Mouse (Mus musculus): ENCODE measurements around the gene Serpinb6a.

DNA sequence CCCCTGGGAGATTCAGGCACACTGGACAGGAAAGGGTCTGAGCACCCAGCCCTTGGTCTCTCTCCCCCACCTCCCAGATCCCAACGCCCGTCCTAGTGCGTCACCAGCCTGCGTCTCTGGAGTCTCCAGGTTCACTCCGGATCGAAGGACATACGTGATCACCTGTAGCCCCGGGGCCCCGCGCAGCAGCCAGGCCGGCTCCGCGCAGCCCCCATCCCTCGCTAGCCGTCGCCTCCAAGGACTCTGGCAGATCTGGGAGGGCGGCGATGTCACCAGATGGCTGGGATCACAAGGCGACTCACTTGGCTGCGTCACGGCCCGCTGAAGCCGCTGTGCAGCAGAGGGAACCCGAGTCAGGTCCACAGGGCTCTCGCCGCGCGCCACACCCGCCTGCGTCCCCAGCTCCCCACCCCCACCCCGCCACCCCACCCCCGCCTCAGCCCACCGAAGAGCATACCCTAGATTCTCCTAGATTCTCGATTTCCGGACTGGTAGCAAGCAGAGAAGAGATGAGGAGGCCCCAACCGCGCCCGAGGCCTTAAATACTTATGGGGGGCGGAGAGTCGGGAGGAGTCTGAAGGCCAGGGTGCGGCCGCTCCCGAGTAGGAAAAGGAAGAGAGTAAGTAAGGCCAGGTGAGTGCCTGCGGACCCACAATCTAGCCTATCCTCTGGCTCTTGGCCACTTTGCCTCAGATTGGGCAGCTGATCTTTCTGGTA, 67.0 kb downstream of the Serpinb6a start:
- no peak for TF ChIP-seq CTCF (IDR thresholded peaks at IDR 0.05; ENCODE audit: extremely low read depth, insufficient read length, insufficient replicate concordance, low read depth, low read length)
- TF ChIP-seq POLR2A (IDR thresholded peaks at IDR 0.05; ENCODE audit: low read depth, low read length): peak; percentile 77; the same call in 1 of the 2 replicates

Measured in small intestine, adult 2 months (tissue).